Mouse (Mus musculus): Measurements from ENCODE around the gene Il1rl1. TPM values are rescaled to one million over a fixed set of nuclear protein-coding genes. Genes with fewer than 3 reads are reported as not detected.

Il1rl1 gene
- polyA plus RNA-seq, 1 experiment from 2014 or later, result 0.42 TPM

- no peak for ATAC-seq
- H3K4me1 ChIP-seq (ENCODE audit: control insufficient read depth, insufficient read depth, low read length), result no peaks in the 10 kb centered on the region
- 78% methylated on average over 7 of the region's 7 CpGs for WGBS
These were observed 24.7 kb upstream of the Il1rl1 start for GRCm38 (mm10) chr1:40404682-40405081.

DNA sequence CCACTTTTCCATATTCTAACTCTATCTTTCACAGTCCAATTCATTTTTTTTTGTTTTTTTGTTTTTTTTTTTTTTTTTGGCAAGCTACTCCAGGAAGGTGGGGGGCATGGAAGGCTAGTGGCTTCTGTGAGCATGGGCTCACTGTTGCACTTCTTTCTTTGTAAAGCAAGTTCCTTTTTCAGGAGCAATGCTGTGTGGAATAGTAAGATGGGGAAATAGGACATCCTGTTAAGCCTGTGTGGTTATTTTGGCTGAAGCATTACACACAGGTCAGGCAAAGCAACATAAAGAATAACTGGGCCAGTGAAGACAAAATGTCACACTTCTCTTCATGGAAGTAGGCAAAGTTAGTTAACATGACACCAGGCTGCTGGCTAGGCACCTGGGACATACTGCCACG lies 19.5 kb upstream of the Il1rl1 start:
- Histone ChIP-seq H3K4me1 (ENCODE audit: control insufficient read depth, insufficient read depth, low read length) (no peaks in the 10 kb centered on the region), H3K9ac (ENCODE audit: low read depth, low read length) (no peak overlapping the region), H3K4me2 (ENCODE audit: low read depth, low read length) (no peak overlapping the region), H3K27me3 (replicated peaks; ENCODE audit: control insufficient read depth, insufficient read depth, low read length) (no peaks in the 10 kb centered on the region), H3K27ac (ENCODE audit: low read length) (no peak overlapping the region), H3K36me3 (ENCODE audit: control insufficient read depth, insufficient read depth, low read length) (no peaks in the 10 kb centered on the region), H3K9me3 (ENCODE audit: control insufficient read depth, low read length) (no peaks in the 10 kb centered on the region), H3K4me3 (ENCODE audit: low read length) (no peak overlapping the region)
- 59% methylated on average over 1 of the region's 1 CpGs for whole genome bisulfite sequencing
- ATAC-seq, result no peak

More at GRCm38 (mm10) chr1:40404682-40405081, 24.7 kb upstream of the Il1rl1 start:
- Histone ChIP-seq H3K9me3 (ENCODE audit: control insufficient read depth, low read length) (no peaks in the 10 kb centered on the region), H3K27ac (ENCODE audit: low read length) (no peak overlapping the region), H3K27me3 (replicated peaks; ENCODE audit: control insufficient read depth, insufficient read depth, low read length) (no peaks in the 10 kb centered on the region), H3K9ac (ENCODE audit: low read depth, low read length) (no peak overlapping the region), H3K4me3 (ENCODE audit: low read length) (no peak overlapping the region), H3K36me3 (ENCODE audit: control insufficient read depth, insufficient read depth, low read length) (no peaks in the 10 kb centered on the region), H3K4me2 (ENCODE audit: low read depth, low read length) (no peak overlapping the region)

DNA sequence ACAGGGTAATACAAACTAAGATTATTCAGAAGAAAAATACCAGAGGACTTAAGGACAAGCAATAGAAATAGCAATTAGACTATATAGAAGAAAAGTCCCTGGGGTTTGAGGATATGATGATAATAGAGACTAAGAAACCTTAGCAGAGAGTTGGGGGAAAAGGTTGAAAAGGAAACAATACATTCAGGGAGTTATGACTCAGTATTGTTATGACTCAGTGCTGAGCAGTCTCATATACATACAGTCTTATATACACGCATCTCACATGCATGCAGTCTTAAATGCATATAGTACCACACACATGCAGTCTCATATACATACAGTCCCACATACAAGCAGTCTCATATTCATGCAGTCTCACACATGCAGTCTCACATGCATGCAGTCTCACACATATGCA lies 16.3 kb upstream of the Il1rl1 start:
- no peak overlapping the region for H3K27ac ChIP-seq (ENCODE audit: low read length)
- H3K4me3 ChIP-seq (ENCODE audit: low read length), result no peak overlapping the region
- H3K4me1 ChIP-seq (ENCODE audit: control insufficient read depth, insufficient read depth, low read length), result no peaks in the 10 kb centered on the region
- H3K27me3 ChIP-seq (replicated peaks; ENCODE audit: control insufficient read depth, insufficient read depth, low read length), result no peaks in the 10 kb centered on the region
- no peaks in the 10 kb centered on the region for H3K36me3 ChIP-seq (ENCODE audit: control insufficient read depth, insufficient read depth, low read length)
- H3K9me3 ChIP-seq (ENCODE audit: control insufficient read depth, low read length), result no peaks in the 10 kb centered on the region
- H3K4me2 ChIP-seq (ENCODE audit: low read depth, low read length), result no peak overlapping the region
- no peak overlapping the region for H3K9ac ChIP-seq (ENCODE audit: low read depth, low read length)
- no peak for ATAC-seq
- WGBS, result 89% methylated on average over 1 of the region's 1 CpGs

GRCm38 (mm10) chr1:40414276-40414675 lies 15.1 kb upstream of the Il1rl1 start:
- no peaks in the 10 kb centered on the region for H3K36me3 ChIP-seq (ENCODE audit: control insufficient read depth, insufficient read depth, low read length)
- H3K4me2 ChIP-seq (ENCODE audit: low read depth, low read length), result no peak overlapping the region
- H3K4me1 ChIP-seq (ENCODE audit: control insufficient read depth, insufficient read depth, low read length), result no peaks in the 10 kb centered on the region
- no peaks in the 10 kb centered on the region for H3K27me3 ChIP-seq (replicated peaks; ENCODE audit: control insufficient read depth, insufficient read depth, low read length)
- no peaks in the 10 kb centered on the region for H3K9me3 ChIP-seq (ENCODE audit: control insufficient read depth, low read length)
- H3K9ac ChIP-seq (ENCODE audit: low read depth, low read length), result no peak overlapping the region
- H3K4me3 ChIP-seq (ENCODE audit: low read length), result no peak overlapping the region
- no peak for ATAC-seq
- WGBS, result 70% methylated on average over 7 of the region's 7 CpGs
- H3K27ac ChIP-seq (ENCODE audit: low read length), result no peak overlapping the region

GRCm38 (mm10) chr1:40414863-40415656 lies 14.3 kb upstream of the Il1rl1 start:
- no peak for ATAC-seq
- Histone ChIP-seq H3K9me3 (ENCODE audit: control insufficient read depth, low read length) (no peaks in the 10 kb centered on the region), H3K4me1 (ENCODE audit: control insufficient read depth, insufficient read depth, low read length) (no peaks in the 10 kb centered on the region), H3K4me2 (ENCODE audit: low read depth, low read length) (no peak overlapping the region), H3K36me3 (ENCODE audit: control insufficient read depth, insufficient read depth, low read length) (no peaks in the 10 kb centered on the region), H3K4me3 (ENCODE audit: low read length) (no peak overlapping the region), H3K27ac (ENCODE audit: low read length) (no peak overlapping the region), H3K27me3 (replicated peaks; ENCODE audit: control insufficient read depth, insufficient read depth, low read length) (no peaks in the 10 kb centered on the region), H3K9ac (ENCODE audit: low read depth, low read length) (no peak overlapping the region)
- 66% methylated on average over 7 of the region's 7 CpGs for WGBS

DNA sequence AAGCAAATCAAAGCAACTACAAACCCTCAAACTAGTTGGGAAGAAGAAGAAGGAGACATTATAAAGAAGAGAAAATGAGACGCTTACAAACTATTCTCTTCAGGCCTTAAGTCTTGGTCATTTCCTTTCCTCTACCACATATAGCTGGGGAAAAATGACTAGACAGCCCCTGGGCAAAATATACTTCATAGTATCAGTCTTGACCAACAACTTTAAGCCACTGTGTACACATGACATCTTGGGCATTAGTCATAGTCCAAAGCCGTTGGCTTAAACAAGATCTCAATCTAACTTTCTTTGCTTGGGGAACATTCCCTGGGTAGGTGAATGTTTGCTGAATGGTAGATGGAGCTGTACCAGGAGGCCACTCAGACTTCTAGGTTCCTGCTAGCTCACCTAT lies 12.3 kb upstream of the Il1rl1 start:
- H3K4me2 ChIP-seq (ENCODE audit: low read depth, low read length), result no peak overlapping the region
- H3K9ac ChIP-seq (ENCODE audit: low read depth, low read length), result no peak overlapping the region
- no peak overlapping the region for H3K27ac ChIP-seq (ENCODE audit: low read length)
- H3K4me1 ChIP-seq (ENCODE audit: control insufficient read depth, insufficient read depth, low read length), result no peaks in the 10 kb centered on the region
- WGBS, result 80% methylated on average over 2 of the region's 2 CpGs
- no peak overlapping the region for H3K4me3 ChIP-seq (ENCODE audit: low read length)
- no peaks in the 10 kb centered on the region for H3K27me3 ChIP-seq (replicated peaks; ENCODE audit: control insufficient read depth, insufficient read depth, low read length)
- no peaks in the 10 kb centered on the region for H3K9me3 ChIP-seq (ENCODE audit: control insufficient read depth, low read length)
- no peaks in the 10 kb centered on the region for H3K36me3 ChIP-seq (ENCODE audit: control insufficient read depth, insufficient read depth, low read length)
- no peak for ATAC-seq

GRCm38 (mm10) chr1:40418512-40418911 lies 10.9 kb upstream of the Il1rl1 start:
- no peak overlapping the region for H3K4me2 ChIP-seq (ENCODE audit: low read depth, low read length)
- 48% methylated on average over 5 of the region's 5 CpGs for WGBS
- no peaks in the 10 kb centered on the region for H3K36me3 ChIP-seq (ENCODE audit: control insufficient read depth, insufficient read depth, low read length)
- H3K9ac ChIP-seq (ENCODE audit: low read depth, low read length), result no peak overlapping the region
- ATAC-seq, result no peak
- no peaks in the 10 kb centered on the region for H3K4me1 ChIP-seq (ENCODE audit: control insufficient read depth, insufficient read depth, low read length)
- no peak overlapping the region for H3K4me3 ChIP-seq (ENCODE audit: low read length)
- H3K27me3 ChIP-seq (replicated peaks; ENCODE audit: control insufficient read depth, insufficient read depth, low read length), result no peaks in the 10 kb centered on the region
- no peak overlapping the region for H3K27ac ChIP-seq (ENCODE audit: low read length)
- H3K9me3 ChIP-seq (ENCODE audit: control insufficient read depth, low read length), result no peaks in the 10 kb centered on the region

DNA sequence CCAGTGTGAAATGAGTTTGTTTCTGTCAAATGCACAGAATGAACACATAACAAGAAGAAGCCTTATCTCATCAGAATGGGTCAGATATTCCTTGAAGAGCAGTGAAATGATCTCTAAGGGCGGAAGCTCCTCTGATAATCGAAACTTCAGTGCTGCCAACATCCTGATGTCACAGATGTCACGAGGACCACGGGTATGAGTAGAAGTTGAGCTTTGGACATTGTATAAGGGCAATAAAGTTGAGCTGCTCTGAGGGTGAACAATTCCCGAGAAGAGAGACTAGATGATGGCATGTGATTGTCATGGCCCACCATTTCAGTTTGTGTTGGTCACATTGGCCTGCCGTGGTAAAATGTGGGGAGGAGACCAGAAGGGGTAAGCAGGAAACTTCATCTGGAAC lies 5.5 kb upstream of the Il1rl1 start:
- Histone ChIP-seq H3K36me3 (ENCODE audit: control insufficient read depth, insufficient read depth, low read length) (no peaks in the 10 kb centered on the region), H3K4me2 (ENCODE audit: low read depth, low read length) (no peak overlapping the region), H3K9ac (ENCODE audit: low read depth, low read length) (no peak overlapping the region), H3K4me3 (ENCODE audit: low read length) (no peak overlapping the region), H3K9me3 (ENCODE audit: control insufficient read depth, low read length) (no peaks in the 10 kb centered on the region), H3K27ac (ENCODE audit: low read length) (no peak overlapping the region), H3K4me1 (ENCODE audit: control insufficient read depth, insufficient read depth, low read length) (no peaks in the 10 kb centered on the region), H3K27me3 (replicated peaks; ENCODE audit: control insufficient read depth, insufficient read depth, low read length) (no peaks in the 10 kb centered on the region)
- WGBS, result 75% methylated on average over 6 of the region's 6 CpGs
- ATAC-seq, result peak; percentile 71; the same call in 1 of the 2 replicates

GRCm38 (mm10) chr1:40427270-40427669 lies 2.1 kb upstream of the Il1rl1 start:
- no peaks in the 10 kb centered on the region for H3K9me3 ChIP-seq (ENCODE audit: control insufficient read depth, low read length)
- no peak for ATAC-seq
- WGBS, result 85% methylated on average over 9 of the region's 9 CpGs
- no peak overlapping the region for H3K9ac ChIP-seq (ENCODE audit: low read depth, low read length)
- H3K4me3 ChIP-seq (ENCODE audit: low read length), result no peak overlapping the region
- H3K27me3 ChIP-seq (replicated peaks; ENCODE audit: control insufficient read depth, insufficient read depth, low read length), result no peaks in the 10 kb centered on the region
- no peaks in the 10 kb centered on the region for H3K4me1 ChIP-seq (ENCODE audit: control insufficient read depth, insufficient read depth, low read length)
- no peaks in the 10 kb centered on the region for H3K36me3 ChIP-seq (ENCODE audit: control insufficient read depth, insufficient read depth, low read length)
- H3K4me2 ChIP-seq (ENCODE audit: low read depth, low read length), result no peak overlapping the region
- H3K27ac ChIP-seq (ENCODE audit: low read length), result no peak overlapping the region

DNA sequence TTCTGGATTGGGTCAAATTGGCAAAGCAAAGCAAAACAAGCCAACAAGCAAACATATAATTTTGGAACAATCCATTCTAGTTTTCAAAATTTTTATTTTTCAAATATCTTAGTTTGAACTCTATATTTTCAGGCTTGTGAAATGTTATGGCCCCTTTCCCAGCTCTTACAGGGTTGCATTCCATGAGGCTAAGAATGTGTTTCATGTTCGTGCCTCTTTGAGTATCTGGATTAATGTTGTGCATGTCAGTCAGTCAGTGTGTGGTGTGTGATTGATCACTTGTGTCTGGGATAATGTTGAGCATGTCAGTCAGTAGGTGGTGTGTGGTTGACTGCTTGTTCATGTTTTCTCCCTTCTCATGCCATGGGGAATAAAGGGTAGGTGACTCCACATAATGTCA lies 1.5 kb upstream of the Il1rl1 start:
- ATAC-seq, result no peak
- Histone ChIP-seq H3K36me3 (ENCODE audit: control insufficient read depth, insufficient read depth, low read length) (no peaks in the 10 kb centered on the region), H3K9me3 (ENCODE audit: control insufficient read depth, low read length) (no peaks in the 10 kb centered on the region)

More for the DNA sequence above, 1.5 kb upstream of the Il1rl1 start:
- H3K4me1 ChIP-seq (ENCODE audit: control insufficient read depth, insufficient read depth, low read length), result no peaks in the 10 kb centered on the region
- H3K4me3 ChIP-seq (ENCODE audit: low read length), result no peak overlapping the region
- H3K27me3 ChIP-seq (replicated peaks; ENCODE audit: control insufficient read depth, insufficient read depth, low read length), result no peaks in the 10 kb centered on the region
- 78% methylated on average over 1 of the region's 1 CpGs for WGBS
- H3K4me2 ChIP-seq (ENCODE audit: low read depth, low read length), result no peak overlapping the region
- H3K9ac ChIP-seq (ENCODE audit: low read depth, low read length), result no peak overlapping the region
- no peak overlapping the region for H3K27ac ChIP-seq (ENCODE audit: low read length)

Data from intestine, embryonic 16.5 days (tissue).